Comparison of ENCODE assay signal across 8 mouse cellular contexts in genomic region chr5:99973941-99974340, GRCm38 (mm10). TPM values are rescaled to one million over a fixed set of nuclear protein-coding genes. Genes with fewer than 3 reads are reported as not detected.
DNase-seq lines count a peak whose midpoint lies in the region; ATAC-seq lines count a peak whose summit lies in the region.

No protein-coding gene starts in this region.

- ATAC-seq in midbrain, embryonic 16.5 days: no peak
- no peak for ATAC-seq in cerebellum, adult (ENCODE audit: insufficient number of reproducible peaks, low FRiP score, low TSS enrichment)

- H3K4me3 ChIP-seq in midbrain, embryonic 16.5 days (ENCODE audit: low read depth, low read length): no peak overlapping the region

- H3K36me3 ChIP-seq in midbrain, embryonic 16.5 days (ENCODE audit: control insufficient read depth, insufficient read depth, low read length): no peaks in the 10 kb centered on the region; the same call in 1 of the 2 replicates

- no peak overlapping the region for H3K27ac ChIP-seq in midbrain, embryonic 16.5 days (ENCODE audit: low read length)

- WGBS in midbrain, embryonic 16.5 days: 15% methylated on average over 2 of the region's 2 CpGs

- peak; percentile 13 for DNase-seq in embryo, embryonic 10.5 days (ENCODE audit: low spot score)
- DNase-seq in embryo, embryonic 11 days: no peak
- DNase-seq in retina, postnatal 1 day: peak; percentile 43
- no peak for DNase-seq in retina, embryonic 14.5 days (ENCODE audit: low spot score)
- peak; percentile 18 for DNase-seq in heart, postnatal 4 days
- no peak for DNase-seq in layer of hippocampus, adult 9-11 months

- peak overlapping the region; percentile 15; the same call in 1 of the 2 replicates for H3K4me2 ChIP-seq in midbrain, embryonic 16.5 days (ENCODE audit: low read length)

- no peak overlapping the region for H3K9ac ChIP-seq in midbrain, embryonic 16.5 days (ENCODE audit: low read depth, low read length)

- no peaks in the 10 kb centered on the region for H3K27me3 ChIP-seq in midbrain, embryonic 16.5 days (ENCODE audit: control insufficient read depth, insufficient read depth, low read depth, low read length)

- no peaks in the 10 kb centered on the region for H3K9me3 ChIP-seq in midbrain, embryonic 16.5 days (replicated peaks; ENCODE audit: control insufficient read depth, low read length, poor library complexity, severe bottlenecking)

- peaks cover 36% of the 10 kb centered on the region for H3K4me1 ChIP-seq in midbrain, embryonic 16.5 days (ENCODE audit: control insufficient read depth, insufficient read depth, low read length)

RNA-seq across cellular contexts. Expression of gene Hnrnpd, which starts 4.8 kb away (rescaled TPM):
- total RNA-seq in heart, postnatal 4 days (2021): 100 to 1,000 TPM; 239 to 258 TPM
- 96.2 and 121 TPM in 2 replicates for polyA plus RNA-seq in midbrain, embryonic 16.5 days (2015; fragmentation: Nextera tagmentation; extraction: Ambion mirVana)

RNA-seq across cellular contexts. Expression of gene 4930524J08Rik, which starts 4.9 kb away (rescaled TPM):
- 1 to 10 TPM; 3.5 to 5.7 TPM for total RNA-seq in heart, postnatal 4 days (2021)
- 2.2 and 2.5 TPM in 2 replicates for polyA plus RNA-seq in midbrain, embryonic 16.5 days (2015; fragmentation: Nextera tagmentation; extraction: Ambion mirVana)

Comparison
In these comparisons a context has a peak if more than half of its experiments do, and no peak if none do; other contexts are left out.
1. DNase-seq: peak in embryo, embryonic 10.5 days (single experiment), retina, postnatal 1 day (single experiment) and heart, postnatal 4 days (single experiment); none in embryo, embryonic 11 days (single experiment), retina, embryonic 14.5 days (single experiment) and layer of hippocampus, adult 9-11 months (single experiment).